Mouse (Mus musculus): ENCODE measurements around the gene Mapk1ip1l.

GRCm38 (mm10) chr14:47366881-47367321, 68.8 kb downstream of the Mapk1ip1l start:
- no peak for TF ChIP-seq POLR2A (IDR thresholded peaks at IDR 0.05; ENCODE audit: borderline replicate concordance, insufficient read depth, low read length)
- TF ChIP-seq CTCF (IDR thresholded peaks at IDR 0.05; ENCODE audit: borderline replicate concordance, insufficient read depth, low read depth, low read length) = no peak
